Mouse (Mus musculus): Measurements from ENCODE around the gene Lap3. TPM values are rescaled to one million over a fixed set of nuclear protein-coding genes. Genes with fewer than 3 reads are reported as not detected.

The Lap3 gene
- polyA plus RNA-seq, 2 experiments: 49.2 to 70.9 TPM

- Histone ChIP-seq H3K4me1 (ENCODE audit: control insufficient read depth, insufficient read depth, low read length) (peaks cover 11% of the 10 kb centered on the region), H3K9me3 (ENCODE audit: control insufficient read depth, low read length) (no peaks in the 10 kb centered on the region), H3K9ac (ENCODE audit: low read depth, low read length, severe bottlenecking) (no peak overlapping the region), H3K27ac (replicated peaks; ENCODE audit: low read depth, low read length) (no peak overlapping the region), H3K27me3 (ENCODE audit: control insufficient read depth, insufficient read depth, low read length) (no peaks in the 10 kb centered on the region), H3K4me3 (replicated peaks; ENCODE audit: low read length) (no peak overlapping the region), H3K4me2 (replicated peaks; ENCODE audit: low read depth, low read length, severe bottlenecking) (no peak overlapping the region), H3K36me3 (ENCODE audit: control insufficient read depth, insufficient read depth, low read length) (peaks cover 59% of the 10 kb centered on the region)
- DNase-seq (ENCODE audit: low spot score): no peak
- TF ChIP-seq POLR2A (IDR thresholded peaks at IDR 0.05; ENCODE audit: borderline replicate concordance, extremely low read depth, insufficient read depth, insufficient read length): no peak
- ATAC-seq (ENCODE audit: low FRiP score, low read depth): no peak
- WGBS: 92% methylated on average over 5 of the region's 5 CpGs
Observed at GRCm38 (mm10) chr5:45497564-45497963, 4.4 kb downstream of the Lap3 start.

- no peaks in the 10 kb centered on the region for H3K9me3 ChIP-seq (ENCODE audit: control insufficient read depth, low read length)
- ATAC-seq (ENCODE audit: low FRiP score, low read depth) (no peak), DNase-seq (ENCODE audit: low spot score) (no peak)
- H3K36me3 ChIP-seq (ENCODE audit: control insufficient read depth, insufficient read depth, low read length): peaks cover 68% of the 10 kb centered on the region
- no peak overlapping the region for H3K4me3 ChIP-seq (replicated peaks; ENCODE audit: low read length)
- no peaks in the 10 kb centered on the region for H3K27me3 ChIP-seq (ENCODE audit: control insufficient read depth, insufficient read depth, low read length)
- no peak overlapping the region for H3K27ac ChIP-seq (replicated peaks; ENCODE audit: low read depth, low read length)
- no peaks in the 10 kb centered on the region for H3K4me1 ChIP-seq (ENCODE audit: control insufficient read depth, insufficient read depth, low read length)
- no peak for TF ChIP-seq POLR2A (IDR thresholded peaks at IDR 0.05; ENCODE audit: borderline replicate concordance, extremely low read depth, insufficient read depth, insufficient read length)
- H3K4me2 ChIP-seq (replicated peaks; ENCODE audit: low read depth, low read length, severe bottlenecking): no peak overlapping the region
- WGBS: 78% methylated on average over 7 of the region's 7 CpGs
- H3K9ac ChIP-seq (ENCODE audit: low read depth, low read length, severe bottlenecking): no peak overlapping the region
Observed at GRCm38 (mm10) chr5:45510071-45510470, 16.9 kb downstream of the Lap3 start.

GRCm38 (mm10) chr5:45512908-45513307, 19.7 kb downstream of the Lap3 start:
- Histone ChIP-seq H3K9me3 (ENCODE audit: control insufficient read depth, low read length) (no peaks in the 10 kb centered on the region), H3K27ac (replicated peaks; ENCODE audit: low read depth, low read length) (no peak overlapping the region), H3K4me3 (replicated peaks; ENCODE audit: low read length) (no peak overlapping the region), H3K9ac (ENCODE audit: low read depth, low read length, severe bottlenecking) (no peak overlapping the region), H3K27me3 (ENCODE audit: control insufficient read depth, insufficient read depth, low read length) (no peaks in the 10 kb centered on the region), H3K4me2 (replicated peaks; ENCODE audit: low read depth, low read length, severe bottlenecking) (no peak overlapping the region), H3K36me3 (ENCODE audit: control insufficient read depth, insufficient read depth, low read length) (peaks cover 41% of the 10 kb centered on the region), H3K4me1 (ENCODE audit: control insufficient read depth, insufficient read depth, low read length) (no peaks in the 10 kb centered on the region)
- WGBS: 86% methylated on average over 6 of the region's 6 CpGs
- DNase-seq (ENCODE audit: low spot score) (no peak), ATAC-seq (ENCODE audit: low FRiP score, low read depth) (no peak)
- no peak for TF ChIP-seq POLR2A (IDR thresholded peaks at IDR 0.05; ENCODE audit: borderline replicate concordance, extremely low read depth, insufficient read depth, insufficient read length)

- no peaks in the 10 kb centered on the region for H3K27me3 ChIP-seq (ENCODE audit: control insufficient read depth, insufficient read depth, low read length)
- H3K4me3 ChIP-seq (replicated peaks; ENCODE audit: low read length): no peak overlapping the region
- no peak overlapping the region for H3K4me2 ChIP-seq (replicated peaks; ENCODE audit: low read depth, low read length, severe bottlenecking)
- TF ChIP-seq POLR2A (IDR thresholded peaks at IDR 0.05; ENCODE audit: borderline replicate concordance, extremely low read depth, insufficient read depth, insufficient read length): no peak
- no peak overlapping the region for H3K9ac ChIP-seq (ENCODE audit: low read depth, low read length, severe bottlenecking)
- no peak for DNase-seq (ENCODE audit: low spot score)
- no peak overlapping the region for H3K27ac ChIP-seq (replicated peaks; ENCODE audit: low read depth, low read length)
- no peaks in the 10 kb centered on the region for H3K4me1 ChIP-seq (ENCODE audit: control insufficient read depth, insufficient read depth, low read length)
- WGBS: 94% methylated on average over 2 of the region's 2 CpGs
- H3K36me3 ChIP-seq (ENCODE audit: control insufficient read depth, insufficient read depth, low read length): peaks cover 38% of the 10 kb centered on the region
- no peak for ATAC-seq (ENCODE audit: low FRiP score, low read depth)
- H3K9me3 ChIP-seq (ENCODE audit: control insufficient read depth, low read length): no peaks in the 10 kb centered on the region
Observed at GRCm38 (mm10) chr5:45513511-45513910, 20.3 kb downstream of the Lap3 start.

GRCm38 (mm10) chr5:45514599-45514998, 21.4 kb downstream of the Lap3 start:
- Histone ChIP-seq H3K4me2 (replicated peaks; ENCODE audit: low read depth, low read length, severe bottlenecking) (no peak overlapping the region), H3K4me1 (ENCODE audit: control insufficient read depth, insufficient read depth, low read length) (no peaks in the 10 kb centered on the region), H3K27ac (replicated peaks; ENCODE audit: low read depth, low read length) (no peak overlapping the region), H3K9me3 (ENCODE audit: control insufficient read depth, low read length) (no peaks in the 10 kb centered on the region), H3K27me3 (ENCODE audit: control insufficient read depth, insufficient read depth, low read length) (no peaks in the 10 kb centered on the region), H3K36me3 (ENCODE audit: control insufficient read depth, insufficient read depth, low read length) (peaks cover 30% of the 10 kb centered on the region), H3K9ac (ENCODE audit: low read depth, low read length, severe bottlenecking) (no peak overlapping the region), H3K4me3 (replicated peaks; ENCODE audit: low read length) (no peak overlapping the region)
- no peak for ATAC-seq (ENCODE audit: low FRiP score, low read depth)
- no peak for TF ChIP-seq POLR2A (IDR thresholded peaks at IDR 0.05; ENCODE audit: borderline replicate concordance, extremely low read depth, insufficient read depth, insufficient read length)
- 84% methylated on average over 1 of the region's 1 CpGs for WGBS
- DNase-seq (ENCODE audit: low spot score): no peak
